Mouse (Mus musculus) kidney, adult 2 months (tissue): ENCODE data around the gene Frem3. TPM values are rescaled to one million over a fixed set of nuclear protein-coding genes. Genes with fewer than 3 reads are reported as not detected.

Experiments used
- DNase-seq: peaks from one replicate; pipeline ENCODE4 v3.0.0; 2021
- H3K27ac ChIP-seq: fragments of 200-500 bp; 2 replicates; pipeline ENCODE4 v1.5.1; 2012; ENCODE audit warnings: low read depth, low read length, control low read depth, inconsistent platforms; ENCODE audit not compliant: insufficient read depth
- H3K27me3 ChIP-seq: fragments of 200-500 bp; replicated peaks from 2 replicates; pipeline ENCODE4 v1.6.1; 2012; ENCODE audit warnings: mild to moderate bottlenecking, moderate library complexity, low read length, inconsistent platforms; ENCODE audit not compliant: control insufficient read depth, insufficient read depth
- H3K36me3 ChIP-seq: fragments of 200-500 bp; 2 replicates; pipeline ENCODE4 v1.6.1; 2012; ENCODE audit warnings: mild to moderate bottlenecking, moderate library complexity, low read length, inconsistent platforms; ENCODE audit not compliant: control insufficient read depth, insufficient read depth
- H3K4me1 ChIP-seq: fragments of 200-500 bp; 2 replicates; pipeline ENCODE4 v1.6.1; 2011; ENCODE audit warnings: low read length; ENCODE audit not compliant: control insufficient read depth, insufficient read depth
- H3K4me3 ChIP-seq: fragments of 200-500 bp; 2 replicates; pipeline ENCODE4 v1.5.1; 2011; ENCODE audit warnings: mild to moderate bottlenecking, low read depth, low read length, control low read depth; ENCODE audit not compliant: insufficient read depth
- CTCF ChIP-seq: fragments of 200-500 bp; conservative IDR thresholded peaks from 2 replicates; pipeline ENCODE4 v1.5.1; 2011; ENCODE audit warnings: low read depth, mild to moderate bottlenecking, control low read depth, low read length, moderate library complexity, mixed read lengths; ENCODE audit not compliant: insufficient read depth, insufficient read length
- POLR2A ChIP-seq: fragments of 200-500 bp; IDR thresholded peaks from one replicate; pipeline ENCODE4 v1.6.1; 2011; ENCODE audit warnings: low read depth, low read length, control low read depth
- WGBS: fragments of 180-500 bp; shearing (Covaris S2); methylation state at CpG from one replicate; pipeline ENCODE4 v1.1.7; 2018; 5-methylcytosine and 5-hydroxymethylcytosine counted together
- polyA plus RNA-seq: library from polyadenylated mRNA; depleted of rRNA; stranded (reverse); fragments of >200 nt; gene quantifications from 2 replicates; pipeline ENCODE4 v1.2.3, GENCODE M21; 2012; rRNA removed

Frem3 gene
- polyA plus RNA-seq: not detected in 2 replicates

DNA sequence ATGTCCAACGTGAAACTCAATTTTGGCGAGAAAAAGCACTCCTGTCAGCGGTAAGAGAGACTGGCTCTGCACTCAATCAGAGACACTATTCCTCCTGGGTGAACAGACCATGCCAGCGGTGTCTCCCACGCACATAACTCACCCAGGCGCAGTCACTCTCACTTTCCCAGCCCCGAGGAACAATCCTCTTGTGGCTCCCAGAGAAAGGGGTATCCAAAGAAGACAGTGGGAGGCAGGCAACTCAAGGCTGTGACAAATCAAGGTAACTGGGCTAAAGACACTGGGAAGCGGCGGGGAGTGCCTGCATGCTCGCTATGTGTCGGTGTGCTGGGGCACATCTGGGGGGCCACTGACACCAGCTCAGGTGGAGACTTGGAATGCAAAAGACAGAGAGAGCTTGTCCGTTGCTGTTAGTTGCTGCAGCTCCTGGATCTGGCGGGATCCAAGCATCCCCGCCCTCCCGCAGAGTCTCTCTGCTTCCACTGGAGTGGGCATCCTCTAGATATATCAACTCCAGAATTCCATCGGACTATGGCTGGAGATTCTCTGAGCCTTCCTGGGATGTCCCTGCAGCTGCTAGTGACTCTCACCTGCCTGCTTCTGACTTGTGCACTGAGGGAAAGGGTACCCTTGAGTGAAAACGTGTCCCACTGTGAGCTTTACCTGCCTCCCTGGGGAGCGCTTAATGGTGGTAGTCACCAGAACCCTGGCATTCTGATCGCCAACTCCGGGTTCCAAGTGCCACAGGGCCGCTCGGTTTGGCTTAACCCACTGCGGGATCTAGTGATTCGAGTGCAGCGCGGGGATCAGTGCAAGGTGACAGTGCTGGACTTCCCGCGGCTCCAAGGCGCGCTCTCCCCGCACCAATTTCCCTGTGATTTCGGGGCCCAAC is at the start of gene Frem3:
Gene Frem3, plus strand, starts transcription at position 532 of the 892 bp plus-strand sequence.
- H3K27me3 ChIP-seq: no peaks in the 10 kb centered on the region
- no peaks in the 10 kb centered on the region for H3K36me3 ChIP-seq
- H3K27ac ChIP-seq: no peak within 1 kb of the TSS
- WGBS: 3% methylated on average over 32 of the region's 32 CpGs
- H3K4me1 ChIP-seq: no peaks in the 10 kb centered on the region
- TF ChIP-seq POLR2A (no peak), CTCF (no peak)
- H3K4me3 ChIP-seq: no peak within 1 kb of the TSS
- DNase-seq: no peak

DNA sequence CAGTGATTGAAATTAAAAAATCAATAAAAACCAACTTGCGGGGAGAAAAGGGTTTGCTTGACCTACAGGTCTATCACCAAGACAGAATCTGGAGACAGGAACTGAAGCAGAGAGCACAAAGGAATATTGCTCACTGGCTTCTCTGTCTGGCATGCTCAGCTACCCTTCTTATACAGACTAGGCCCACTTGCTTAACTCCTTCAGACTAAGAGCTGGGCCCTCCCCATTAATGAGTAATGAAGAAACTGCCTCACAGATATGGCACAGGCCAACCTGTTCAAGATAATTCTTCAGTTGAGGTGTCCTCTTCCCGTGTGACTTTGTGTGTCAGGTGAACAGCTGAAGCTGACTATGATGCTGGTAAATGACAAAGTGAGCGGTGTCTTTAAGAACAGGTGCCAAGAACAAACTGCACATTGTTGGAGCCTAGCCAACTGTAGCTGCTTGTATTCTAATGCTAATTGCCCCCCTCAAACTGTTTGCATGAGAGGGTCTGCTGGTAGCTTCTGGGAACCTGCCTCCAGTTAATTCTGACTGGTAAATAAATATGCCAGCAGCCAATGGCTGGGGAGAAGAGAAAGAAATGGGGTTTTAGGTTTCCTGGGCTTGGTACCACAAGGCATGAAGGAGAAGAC is 46.6 kb upstream of the Frem3 start:
- no peak overlapping the region for H3K27ac ChIP-seq
- no peaks in the 10 kb centered on the region for H3K27me3 ChIP-seq
- WGBS: 74% methylated on average over 3 of the region's 3 CpGs
- H3K36me3 ChIP-seq: no peaks in the 10 kb centered on the region
- H3K4me3 ChIP-seq: no peak overlapping the region
- no peak for TF ChIP-seq CTCF
- TF ChIP-seq POLR2A: no peak
- DNase-seq: no peak
- no peaks in the 10 kb centered on the region for H3K4me1 ChIP-seq

DNA sequence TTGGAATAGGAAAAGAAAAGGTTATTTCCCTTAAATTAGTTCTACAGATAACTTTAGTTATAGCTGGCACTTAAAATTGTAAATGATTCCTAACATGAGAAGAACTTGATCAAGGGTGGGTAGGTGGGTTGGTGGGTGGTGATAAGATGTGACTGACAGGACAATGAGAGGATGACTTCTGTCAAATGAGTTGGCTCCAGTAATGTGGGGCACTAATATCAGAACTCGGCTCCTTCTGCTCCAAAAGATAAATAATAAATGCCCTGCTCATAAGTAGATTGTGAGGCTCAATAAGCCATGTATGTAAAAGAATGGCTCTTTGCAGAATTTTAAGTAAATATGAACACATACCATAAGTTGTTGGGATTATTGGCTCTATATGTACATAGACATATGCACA is 43.4 kb upstream of the Frem3 start:
- H3K27ac ChIP-seq: no peak overlapping the region
- DNase-seq: no peak
- WGBS: 86% methylated on average over 1 of the region's 1 CpGs
- TF ChIP-seq POLR2A (no peak), CTCF (no peak)
- H3K27me3 ChIP-seq: no peaks in the 10 kb centered on the region
- H3K4me3 ChIP-seq: no peak overlapping the region
- H3K36me3 ChIP-seq: no peaks in the 10 kb centered on the region
- no peaks in the 10 kb centered on the region for H3K4me1 ChIP-seq

GRCm38 (mm10) chr8:80568243-80568995 is 42.5 kb upstream of the Frem3 start:
- no peaks in the 10 kb centered on the region for H3K4me1 ChIP-seq
- H3K27ac ChIP-seq: no peak overlapping the region
- 55% methylated on average over 6 of the region's 6 CpGs for WGBS
- H3K4me3 ChIP-seq: no peak overlapping the region
- TF ChIP-seq POLR2A: no peak
- no peak for TF ChIP-seq CTCF
- no peak for DNase-seq
- H3K27me3 ChIP-seq: no peaks in the 10 kb centered on the region
- H3K36me3 ChIP-seq: no peaks in the 10 kb centered on the region

DNA sequence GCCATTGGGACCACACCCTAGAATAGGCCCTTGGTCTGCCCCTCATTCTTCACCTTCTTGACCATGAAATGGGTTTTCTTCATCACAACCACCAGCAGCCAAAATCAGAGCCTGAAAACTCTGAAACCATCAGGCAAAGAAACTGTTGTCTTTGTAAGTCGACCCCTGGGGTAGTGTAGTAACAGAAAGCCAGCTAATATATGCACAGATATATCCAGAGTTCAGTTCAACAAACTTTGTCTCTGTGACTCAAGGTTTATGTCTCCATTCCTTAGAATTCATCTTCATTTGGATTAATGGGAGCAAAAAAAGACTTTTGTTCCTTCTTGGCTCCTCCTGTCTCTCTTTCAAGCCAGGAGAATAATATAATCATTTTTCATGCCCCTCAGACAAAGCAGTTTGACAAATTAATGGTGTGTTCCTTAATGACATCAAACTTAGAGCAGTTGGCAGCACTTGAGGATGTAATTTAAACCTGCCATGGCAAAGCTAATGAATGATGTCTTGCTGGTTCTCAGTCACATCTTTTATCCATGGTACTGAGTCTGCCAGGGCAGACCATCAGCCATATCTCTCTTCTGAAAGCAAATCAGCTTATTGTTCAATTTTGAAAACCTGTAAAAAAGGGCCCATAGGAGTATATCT is 38.3 kb upstream of the Frem3 start:
- TF ChIP-seq CTCF (no peak), POLR2A (no peak)
- DNase-seq: no peak
- no peaks in the 10 kb centered on the region for H3K36me3 ChIP-seq
- H3K4me3 ChIP-seq: no peak overlapping the region
- 30% methylated on average over 1 of the region's 1 CpGs for WGBS
- H3K27me3 ChIP-seq: no peaks in the 10 kb centered on the region
- H3K4me1 ChIP-seq: no peaks in the 10 kb centered on the region
- H3K27ac ChIP-seq: no peak overlapping the region

- TF ChIP-seq POLR2A (no peak), CTCF (no peak)
- no peaks in the 10 kb centered on the region for H3K4me1 ChIP-seq
These were observed 33.8 kb upstream of the Frem3 start for GRCm38 (mm10) chr8:80577126-80577525.

More at GRCm38 (mm10) chr8:80577126-80577525, 33.8 kb upstream of the Frem3 start:
- WGBS: 71% methylated on average over 2 of the region's 2 CpGs
- Histone ChIP-seq H3K27me3 (no peaks in the 10 kb centered on the region), H3K36me3 (no peaks in the 10 kb centered on the region), H3K27ac (no peak overlapping the region), H3K4me3 (no peak overlapping the region)
- DNase-seq: peak; percentile 12
